Mouse (Mus musculus): ENCODE measurements at regions not wholly inside any gene's neighbourhood (a gene's known extent, or its start where the extent isn't known, plus 50 kb on each side); places are given as distances from the start of the nearest gene placed in this dataset.

- TF ChIP-seq POLR2A (IDR thresholded peaks at IDR 0.05; ENCODE audit: insufficient read depth, low read length): no peak
- TF ChIP-seq CTCF (IDR thresholded peaks at IDR 0.05; ENCODE audit: low read depth, low read length): no peak
- TF ChIP-seq EP300 (IDR thresholded peaks at IDR 0.05; ENCODE audit: insufficient read depth, low read depth, low read length): no peak
These were observed 110.7 kb upstream of the Mpp6 start for GRCm38 (mm10) chr6:49999365-49999764.

Measured in ES-Bruce4 (cell line).